Mouse (Mus musculus) embryonic facial prominence, embryonic 12.5 days (tissue): ENCODE measurements around the gene Ces1d. TPM values are rescaled to one million over a fixed set of nuclear protein-coding genes. Genes with fewer than 3 reads are reported as not detected.
"Not testable (repeated sequence)": the region's sequence is repeated elsewhere in the genome, so short reads cannot be mapped to it uniquely, and the experiment has no call there.

ENCODE experiments used
- ATAC-seq: fragments of 200-750 bp; cut with Nextera tagmentation; 2 replicates; pipeline ENCODE4 v1.8.0; 2017; ENCODE audit not compliant: insufficient number of reproducible peaks, insufficient read depth, low FRiP score, low TSS enrichment
- H3K27ac ChIP-seq: fragments of 300-500 bp; sonication (generic); 2 replicates; pipeline ENCODE4 v1.5.1; 2016; ENCODE audit warnings: mild to moderate bottlenecking
- H3K27me3 ChIP-seq: fragments of 300-500 bp; sonication (generic); 2 replicates; pipeline ENCODE4 v1.6.1; 2016; ENCODE audit warnings: mild to moderate bottlenecking, moderate library complexity
- H3K36me3 ChIP-seq: fragments of 300-500 bp; sonication (generic); 2 replicates; pipeline ENCODE4 v1.6.1; 2016; ENCODE audit warnings: mild to moderate bottlenecking
- H3K4me1 ChIP-seq: fragments of 300-500 bp; sonication (generic); 2 replicates; pipeline ENCODE4 v1.6.1; 2016
- H3K4me2 ChIP-seq: fragments of 300-500 bp; sonication (generic); replicated peaks from 2 replicates; pipeline ENCODE4 v1.6.1; 2016; ENCODE audit warnings: mild to moderate bottlenecking, moderate library complexity
- H3K4me3 ChIP-seq: fragments of 300-500 bp; sonication (generic); 2 replicates; pipeline ENCODE4 v1.5.1; 2016; ENCODE audit warnings: mild to moderate bottlenecking
- H3K9ac ChIP-seq: fragments of 300-500 bp; sonication (generic); 2 replicates; pipeline ENCODE4 v1.6.1; 2016; ENCODE audit warnings: mild to moderate bottlenecking, moderate library complexity
- H3K9me3 ChIP-seq: fragments of 300-500 bp; sonication (generic); 2 replicates; pipeline ENCODE4 v1.6.1; 2016; ENCODE audit warnings: mild to moderate bottlenecking, moderate library complexity
- WGBS: fragments of 180-500 bp; shearing (Covaris S2); methylation state at CpG from one replicate; pipeline ENCODE4 v1.1.7; 2016; 5-methylcytosine and 5-hydroxymethylcytosine counted together
- polyA plus RNA-seq: library from polyadenylated mRNA; unstranded; fragments of >200 nt; fragmentation: Nextera tagmentation; extraction: Ambion mirVana; gene quantifications from 2 replicates; pipeline ENCODE4 v1.2.1, GENCODE M21; 2016

The Ces1d gene
- polyA plus RNA-seq, 1 experiment from 2014 or later = 1.3 TPM

DNA sequence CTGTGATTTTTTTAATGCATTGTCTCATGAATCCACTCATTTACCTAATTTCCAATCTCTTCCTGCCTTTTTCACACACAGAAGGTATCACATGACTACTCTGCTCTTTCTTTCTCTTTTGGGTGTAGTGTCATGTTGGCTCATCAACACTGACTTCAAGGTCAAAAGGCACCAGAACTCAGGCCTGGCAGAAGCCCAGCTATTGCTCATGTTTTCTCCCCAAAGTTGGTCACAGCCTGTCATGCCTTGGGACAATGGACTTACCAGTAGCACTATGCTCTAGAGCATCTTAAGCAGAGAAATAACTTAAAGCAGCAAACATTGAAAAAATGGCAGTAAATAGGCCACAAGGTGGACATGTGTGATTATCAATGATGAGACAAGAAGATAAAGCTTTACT, 13.5 kb upstream of the Ces1d start:
- no peak for ATAC-seq
- Histone ChIP-seq H3K27ac (no peak overlapping the region), H3K27me3 (no peaks in the 10 kb centered on the region), H3K4me1 (no peaks in the 10 kb centered on the region), H3K9me3 (no peaks in the 10 kb centered on the region), H3K4me2 (no peak overlapping the region), H3K9ac (no peak overlapping the region), H3K36me3 (no peaks in the 10 kb centered on the region), H3K4me3 (no peak overlapping the region)

DNA sequence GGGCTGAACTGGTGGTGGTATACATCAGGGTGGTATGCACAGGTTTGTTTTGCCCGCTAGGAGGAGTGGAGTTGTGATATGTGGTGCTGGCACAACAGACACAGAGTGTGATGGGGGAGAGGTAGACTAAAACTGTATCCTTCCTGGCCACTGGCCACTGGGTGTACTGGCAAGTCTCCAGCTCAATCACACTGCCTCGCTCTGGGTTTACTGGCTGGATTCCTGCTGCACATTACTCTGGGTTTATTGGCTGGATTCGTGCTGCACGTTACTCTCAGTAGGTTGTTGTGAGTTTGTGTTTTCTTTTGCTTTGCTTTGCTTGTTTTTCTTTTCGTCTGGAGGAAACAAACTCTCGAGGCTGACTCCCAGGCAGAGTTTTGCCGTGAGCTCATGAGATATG, 1.5 kb upstream of the Ces1d start:
- not testable (repeated sequence) for H3K4me1 ChIP-seq, H3K4me2 ChIP-seq, H3K27me3 ChIP-seq, H3K4me3 ChIP-seq, ATAC-seq, H3K9me3 ChIP-seq, H3K9ac ChIP-seq, H3K36me3 ChIP-seq, H3K27ac ChIP-seq
- 70% methylated on average over 7 of the region's 7 CpGs for WGBS

DNA sequence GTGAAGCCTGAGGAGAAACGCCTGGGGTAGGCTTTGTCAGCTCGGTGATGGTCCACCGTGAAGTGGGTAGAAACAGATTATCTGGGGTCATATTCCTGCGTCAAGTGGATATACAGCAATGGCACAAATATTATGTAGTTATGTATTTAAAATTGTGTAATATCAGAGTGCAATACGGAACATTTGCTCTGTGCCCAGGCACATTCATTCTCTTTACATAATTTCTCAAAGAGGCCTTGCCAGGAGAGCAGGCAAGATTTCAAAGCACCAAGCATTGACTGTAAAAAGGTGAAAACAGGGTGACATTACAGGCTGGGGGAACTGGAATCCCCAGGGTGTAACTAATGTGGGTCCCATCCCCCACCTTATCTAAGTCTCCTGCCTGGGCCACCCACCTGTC, 1.2 kb downstream of the Ces1d start:
- WGBS = 85% methylated on average over 5 of the region's 5 CpGs
- no peaks in the 10 kb centered on the region for H3K27me3 ChIP-seq
- H3K36me3 ChIP-seq = no peaks in the 10 kb centered on the region
- H3K4me1 ChIP-seq = no peaks in the 10 kb centered on the region
- ATAC-seq = no peak
- H3K27ac ChIP-seq = no peak overlapping the region
- no peaks in the 10 kb centered on the region for H3K9me3 ChIP-seq
- H3K4me3 ChIP-seq = no peak overlapping the region
- H3K9ac ChIP-seq = no peak overlapping the region
- H3K4me2 ChIP-seq = no peak overlapping the region

DNA sequence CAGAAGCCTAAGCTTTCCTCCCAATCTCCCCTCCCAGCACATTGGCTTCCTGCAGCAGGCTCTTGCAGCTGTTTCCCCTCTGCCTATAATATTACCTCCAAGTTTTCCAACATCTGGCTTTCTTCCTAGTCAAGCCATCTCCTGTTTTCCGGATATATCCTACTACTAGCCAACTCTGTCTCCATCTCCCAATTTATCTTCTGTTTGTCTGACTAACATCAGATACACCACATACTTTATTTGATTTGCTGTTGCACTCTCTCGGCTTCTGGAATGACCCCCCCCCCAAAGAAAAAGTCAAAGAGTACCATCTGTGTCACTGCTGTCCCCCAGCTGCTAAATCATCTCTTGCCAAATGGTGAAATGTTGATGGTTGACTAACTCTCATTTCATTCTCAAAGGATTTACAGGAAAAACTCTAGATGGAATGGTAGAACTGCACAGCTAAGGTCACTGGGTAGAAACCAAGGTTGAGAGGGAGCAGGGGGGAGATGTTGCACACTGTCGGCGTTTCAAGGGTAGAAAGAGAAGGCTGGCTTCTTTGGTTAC, 17.0 kb downstream of the Ces1d start:
- Histone ChIP-seq H3K9ac (no peak overlapping the region), H3K4me2 (no peak overlapping the region), H3K9me3 (no peaks in the 10 kb centered on the region), H3K27ac (no peak overlapping the region), H3K27me3 (no peaks in the 10 kb centered on the region), H3K4me3 (no peak overlapping the region), H3K4me1 (no peaks in the 10 kb centered on the region), H3K36me3 (no peaks in the 10 kb centered on the region)
- WGBS = 67% methylated on average over 4 of the region's 4 CpGs
- ATAC-seq = no peak

DNA sequence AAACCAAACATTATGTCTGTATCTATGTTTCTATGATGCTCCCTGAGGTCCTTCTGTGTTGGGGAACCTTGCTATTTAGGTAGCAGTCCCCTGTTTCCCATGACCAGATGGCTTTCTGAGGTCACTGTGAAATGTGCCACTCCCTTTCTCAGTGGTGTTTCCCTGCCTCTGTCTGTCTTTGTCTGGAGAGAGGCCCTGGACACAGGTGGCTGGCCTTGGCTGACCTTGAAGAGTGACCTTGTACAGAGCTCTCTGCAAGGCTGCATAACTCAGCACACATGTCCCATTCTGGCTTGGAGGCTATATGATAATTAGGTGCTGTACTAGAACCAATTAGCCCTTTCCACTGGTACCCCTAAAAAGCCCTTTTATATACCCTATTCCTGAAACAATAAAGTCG, 21.0 kb downstream of the Ces1d start:
- H3K4me3 ChIP-seq = no peak overlapping the region
- no peaks in the 10 kb centered on the region for H3K36me3 ChIP-seq
- ATAC-seq = no peak
- no peaks in the 10 kb centered on the region for H3K9me3 ChIP-seq
- no peak overlapping the region for H3K27ac ChIP-seq
- H3K9ac ChIP-seq = no peak overlapping the region
- H3K27me3 ChIP-seq = no peaks in the 10 kb centered on the region
- H3K4me1 ChIP-seq = no peaks in the 10 kb centered on the region
- WGBS = 42% methylated on average over 1 of the region's 1 CpGs
- H3K4me2 ChIP-seq = no peak overlapping the region

DNA sequence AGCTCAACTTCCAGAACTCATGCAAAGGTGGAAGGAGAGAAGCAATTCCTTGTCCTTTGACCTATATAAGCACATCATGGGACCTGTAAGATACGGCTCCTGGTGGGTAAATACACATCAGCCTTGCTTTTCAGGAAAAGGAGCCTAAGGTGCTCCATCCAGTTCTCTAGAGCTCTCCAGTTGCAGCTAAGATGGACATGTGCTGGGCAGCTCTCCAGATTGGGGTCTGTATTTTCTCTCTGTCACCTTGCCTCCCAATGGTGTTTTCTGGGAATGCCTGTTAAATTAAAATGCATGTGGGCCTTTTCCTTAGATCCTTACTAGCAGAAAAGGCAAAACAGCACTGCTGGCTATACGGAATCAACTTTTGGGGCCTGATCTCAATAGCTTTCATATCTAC, 23.1 kb downstream of the Ces1d start:
- Histone ChIP-seq H3K4me3 (no peak overlapping the region), H3K36me3 (no peaks in the 10 kb centered on the region), H3K27ac (no peak overlapping the region), H3K4me1 (no peaks in the 10 kb centered on the region), H3K9me3 (no peaks in the 10 kb centered on the region), H3K27me3 (no peaks in the 10 kb centered on the region), H3K4me2 (no peak overlapping the region), H3K9ac (no peak overlapping the region)
- WGBS = 76% methylated on average over 2 of the region's 2 CpGs
- no peak for ATAC-seq

DNA sequence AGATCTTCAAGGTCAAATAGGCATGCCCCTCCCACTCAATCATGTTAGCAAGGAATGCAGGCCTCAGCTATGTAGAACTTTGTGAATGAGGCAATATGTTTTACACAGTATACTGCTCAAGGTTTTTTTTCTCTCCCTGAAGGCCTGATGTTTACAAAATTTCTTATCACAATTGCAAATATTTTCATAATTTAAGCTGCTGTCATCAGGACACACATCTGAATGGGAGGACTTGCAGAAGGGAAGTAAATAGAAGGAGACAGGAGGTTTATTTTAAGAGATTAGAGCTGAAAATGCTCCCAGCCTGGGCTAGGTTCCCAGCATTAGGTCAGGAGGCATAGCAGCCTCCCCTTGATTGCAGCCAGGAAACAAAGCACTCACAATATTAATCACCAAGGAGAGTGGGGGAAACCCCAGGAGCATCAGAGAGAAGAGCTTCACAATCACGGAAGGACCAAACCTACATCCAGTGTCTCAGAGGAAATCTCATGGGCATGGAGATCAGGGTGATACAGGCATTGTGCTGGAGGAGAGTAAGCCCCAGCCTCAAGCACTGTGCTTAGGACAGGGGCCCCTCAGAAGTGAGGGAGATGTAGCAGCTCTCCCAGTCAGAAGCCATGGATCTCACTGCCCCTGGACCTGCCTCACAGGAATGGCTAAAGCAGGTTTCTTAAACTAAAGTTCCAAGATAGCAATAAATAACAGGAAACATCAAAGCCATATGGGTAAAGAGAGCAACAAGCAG, 25.6 kb downstream of the Ces1d start:
- ATAC-seq = no peak
- Histone ChIP-seq H3K9ac (no peak overlapping the region), H3K27me3 (no peaks in the 10 kb centered on the region), H3K27ac (no peak overlapping the region), H3K4me2 (no peak overlapping the region), H3K36me3 (no peaks in the 10 kb centered on the region), H3K9me3 (no peaks in the 10 kb centered on the region), H3K4me1 (no peaks in the 10 kb centered on the region), H3K4me3 (no peak overlapping the region)
- WGBS = 57% methylated on average over 1 of the region's 1 CpGs

DNA sequence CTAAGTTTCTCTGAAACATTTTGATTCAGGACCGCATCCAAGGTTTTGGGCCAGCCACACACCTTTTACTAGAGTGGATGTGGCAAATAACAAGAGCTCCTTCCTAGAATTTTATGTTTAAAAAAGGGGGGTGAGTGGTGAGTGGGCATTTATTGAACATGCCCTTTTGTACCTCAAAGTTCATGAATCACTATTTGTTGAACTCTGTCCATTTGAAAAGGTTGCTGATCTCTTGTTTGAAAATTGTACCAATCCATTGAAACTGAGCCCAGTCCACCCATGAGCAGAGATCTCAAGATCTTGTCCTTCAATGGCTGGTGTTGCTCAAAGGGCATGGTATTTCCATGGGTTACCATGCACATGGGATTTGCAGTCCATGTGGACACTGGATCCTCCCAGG, 34.3 kb downstream of the Ces1d start:
- H3K4me2 ChIP-seq = no peak overlapping the region
- WGBS = 86% methylated on average over 1 of the region's 1 CpGs
- no peaks in the 10 kb centered on the region for H3K4me1 ChIP-seq
- H3K36me3 ChIP-seq = no peaks in the 10 kb centered on the region
- no peaks in the 10 kb centered on the region for H3K9me3 ChIP-seq
- H3K27ac ChIP-seq = no peak overlapping the region
- no peak overlapping the region for H3K9ac ChIP-seq
- H3K27me3 ChIP-seq = no peaks in the 10 kb centered on the region
- ATAC-seq = no peak
- H3K4me3 ChIP-seq = no peak overlapping the region

DNA sequence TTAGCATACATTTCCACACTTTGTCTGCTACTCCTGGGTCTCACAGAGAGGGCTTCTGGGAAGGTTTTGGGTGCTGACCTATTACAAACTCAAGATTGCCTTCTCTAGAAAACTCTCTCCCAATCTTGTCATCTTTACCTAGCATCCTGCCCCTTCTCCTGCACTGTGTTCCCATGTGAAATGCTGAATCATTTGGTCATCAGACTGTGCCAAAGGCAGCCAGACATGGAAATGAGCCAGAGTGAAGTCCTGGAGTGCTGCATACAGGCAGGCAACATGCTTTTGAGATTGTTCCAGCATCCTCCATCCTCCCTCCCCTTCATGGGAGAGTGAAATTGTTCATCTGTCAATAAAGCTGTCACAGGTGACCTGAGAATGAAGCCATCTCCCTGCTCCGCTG, 46.2 kb downstream of the Ces1d start:
- Histone ChIP-seq H3K4me3 (no peak overlapping the region), H3K9ac (no peak overlapping the region), H3K27ac (no peak overlapping the region), H3K4me2 (no peak overlapping the region), H3K4me1 (no peaks in the 10 kb centered on the region), H3K9me3 (no peaks in the 10 kb centered on the region), H3K27me3 (no peaks in the 10 kb centered on the region), H3K36me3 (no peaks in the 10 kb centered on the region)
- ATAC-seq = no peak
- WGBS = 88% methylated on average over 1 of the region's 1 CpGs

DNA sequence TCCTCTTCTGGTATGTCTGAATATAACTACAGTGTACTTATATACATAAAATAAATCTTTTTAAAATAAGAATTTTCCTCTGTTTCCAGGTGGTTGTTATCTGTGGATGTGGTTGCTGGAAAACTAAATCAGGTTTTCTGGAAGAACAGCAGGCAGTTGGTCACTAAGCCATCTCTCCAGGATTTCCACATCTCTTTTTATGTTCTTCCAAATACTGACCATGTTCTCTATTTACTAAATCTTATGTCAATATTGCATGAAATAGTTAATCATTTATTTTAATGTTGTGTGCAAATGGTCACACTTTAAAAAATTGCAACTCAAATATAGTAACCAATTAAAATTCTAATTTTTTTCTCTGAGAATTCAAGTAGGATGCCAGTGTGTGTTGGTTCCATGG, 50.3 kb downstream of the Ces1d start:
- no peak overlapping the region for H3K4me3 ChIP-seq
- no peak overlapping the region for H3K27ac ChIP-seq
- H3K4me2 ChIP-seq = no peak overlapping the region
- H3K4me1 ChIP-seq = no peaks in the 10 kb centered on the region
- H3K27me3 ChIP-seq = no peaks in the 10 kb centered on the region
- no peak for ATAC-seq
- no peaks in the 10 kb centered on the region for H3K9me3 ChIP-seq
- no peak overlapping the region for H3K9ac ChIP-seq
- H3K36me3 ChIP-seq = no peaks in the 10 kb centered on the region

DNA sequence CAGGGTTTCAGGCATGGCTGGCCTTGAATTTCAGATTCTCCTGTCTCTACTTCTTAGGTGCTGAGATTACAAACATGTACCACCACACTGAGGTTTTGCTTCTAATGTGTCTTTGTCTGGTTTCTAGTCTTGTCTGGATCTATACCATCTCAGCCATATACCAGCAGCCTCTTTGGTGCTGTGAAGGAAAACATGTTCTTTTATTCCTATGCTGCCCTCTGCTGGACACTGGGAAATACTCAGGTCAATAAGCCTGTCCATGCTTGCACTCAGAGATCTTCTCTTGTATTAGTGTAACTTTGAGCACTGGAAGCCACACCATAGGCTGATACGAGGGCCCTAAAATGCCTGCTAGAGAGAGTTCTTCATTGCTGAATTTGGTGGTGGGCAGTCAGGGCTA, 56.9 kb downstream of the Ces1d start:
- 53% methylated on average over 1 of the region's 1 CpGs for WGBS
- H3K4me1 ChIP-seq = no peaks in the 10 kb centered on the region
- no peak for ATAC-seq

DNA sequence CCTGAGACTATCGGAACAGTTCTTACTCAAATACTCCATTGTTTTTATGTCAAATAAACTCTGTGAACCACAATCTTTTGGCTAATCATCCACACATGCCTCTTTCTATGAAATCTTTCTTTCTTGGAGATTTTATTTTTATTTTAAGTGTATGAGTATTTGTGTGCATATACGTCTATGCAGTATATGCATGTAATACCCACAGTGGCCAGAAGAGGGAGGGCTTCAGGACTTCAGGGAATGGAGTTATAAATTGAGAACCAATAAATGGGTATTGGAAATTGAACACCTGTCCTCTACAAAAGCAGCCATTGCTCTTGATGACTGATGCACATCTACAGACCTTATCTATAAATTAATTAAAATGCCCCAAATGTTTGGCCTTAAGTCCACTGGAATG, 65.4 kb downstream of the Ces1d start:
- Histone ChIP-seq H3K4me1 (no peaks in the 10 kb centered on the region), H3K36me3 (no peaks in the 10 kb centered on the region), H3K9me3 (no peaks in the 10 kb centered on the region), H3K9ac (no peak overlapping the region), H3K4me2 (no peak overlapping the region), H3K4me3 (no peak overlapping the region), H3K27me3 (no peaks in the 10 kb centered on the region), H3K27ac (no peak overlapping the region)
- no peak for ATAC-seq
- WGBS = 88% methylated on average over 2 of the region's 2 CpGs

More for the DNA sequence above, 56.9 kb downstream of the Ces1d start:
- H3K9me3 ChIP-seq = no peaks in the 10 kb centered on the region
- no peak overlapping the region for H3K4me2 ChIP-seq
- H3K4me3 ChIP-seq = no peak overlapping the region
- no peaks in the 10 kb centered on the region for H3K36me3 ChIP-seq
- no peak overlapping the region for H3K9ac ChIP-seq
- no peaks in the 10 kb centered on the region for H3K27me3 ChIP-seq
- H3K27ac ChIP-seq = no peak overlapping the region
